Mouse (Mus musculus): ENCODE results near the gene Ptbp2. TPM values are rescaled to one million over a fixed set of nuclear protein-coding genes. Genes with fewer than 3 reads are reported as not detected.

Ptbp2 gene
- total RNA-seq (2021) = 100 to 1,000 TPM; 102 to 118 TPM
- long read RNA-seq, experiment 1, partial matches to known transcripts = 1 of 9 reads
- long read RNA-seq, experiment 1, other reads (novel, unspliced or antisense) = 2 of 9 reads
- long read RNA-seq, experiment 2, transcript Ptbp2-201 (14 exons, 3,364 nt) = major isoform, 10 of 37 reads
- long read RNA-seq, experiment 2, transcript Ptbp2-213 (14 exons, 3,777 nt) = minor isoform, 8 of 37 reads
- long read RNA-seq, experiment 2, partial matches to known transcripts = 6 of 37 reads
- long read RNA-seq, experiment 2, other reads (novel, unspliced or antisense) = 12 of 37 reads

DNA sequence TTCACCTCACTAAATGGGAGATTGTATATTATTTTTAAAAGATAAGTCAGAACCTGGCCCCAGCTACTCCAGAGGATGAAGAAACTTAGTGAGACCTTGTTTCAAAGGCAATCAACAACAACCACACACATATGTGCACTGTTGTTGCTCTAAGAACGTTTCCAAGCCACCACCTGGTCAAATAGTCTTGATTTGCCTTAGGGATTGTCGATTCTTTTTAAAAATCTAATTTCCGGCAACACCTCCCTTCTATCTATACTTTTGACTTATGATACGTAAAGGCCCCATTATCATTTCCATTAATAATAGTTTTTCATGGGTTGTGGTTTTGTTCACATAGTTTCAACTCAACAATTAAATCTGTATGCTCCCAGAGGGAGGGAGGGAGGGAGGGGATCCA is at the start of gene Ptbp2:
Ptbp2 (minus strand) TSS at position 101 of the 400 bp plus-strand sequence.
- DNase-seq (ENCODE audit: low spot score in 2 of 2) = no peak

- no peak for DNase-seq (ENCODE audit: low spot score in 2 of 2)
Observed at GRCm38 (mm10) chr3:119814678-119815077, 30.4 kb upstream of the Ptbp2 start.

DNA sequence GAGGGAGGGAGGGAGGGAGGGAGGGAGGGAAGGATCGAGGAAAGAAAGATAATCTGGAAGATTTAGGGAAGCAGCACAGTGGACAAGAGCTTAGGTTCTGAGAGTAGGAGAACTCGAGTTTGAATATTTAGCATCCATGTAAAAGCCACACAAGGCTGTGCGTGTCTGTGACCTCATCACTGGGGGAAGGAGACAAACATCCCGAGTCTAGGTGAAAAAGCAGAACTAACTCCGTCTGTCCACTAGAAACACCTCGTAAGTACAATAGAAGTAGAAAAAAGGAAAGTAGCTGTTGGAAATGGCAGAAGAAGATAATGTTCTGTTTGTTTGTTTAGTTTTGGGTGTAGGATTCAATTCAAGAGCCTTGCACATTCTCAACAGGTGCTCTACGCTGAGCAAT is 21.9 kb upstream of the Ptbp2 start:
- no peak for DNase-seq (ENCODE audit: low spot score in 2 of 2)

GRCm38 (mm10) chr3:119794677-119795365 is 10.6 kb upstream of the Ptbp2 start:
- DNase-seq (ENCODE audit: low spot score in 2 of 2) = no peak

DNA sequence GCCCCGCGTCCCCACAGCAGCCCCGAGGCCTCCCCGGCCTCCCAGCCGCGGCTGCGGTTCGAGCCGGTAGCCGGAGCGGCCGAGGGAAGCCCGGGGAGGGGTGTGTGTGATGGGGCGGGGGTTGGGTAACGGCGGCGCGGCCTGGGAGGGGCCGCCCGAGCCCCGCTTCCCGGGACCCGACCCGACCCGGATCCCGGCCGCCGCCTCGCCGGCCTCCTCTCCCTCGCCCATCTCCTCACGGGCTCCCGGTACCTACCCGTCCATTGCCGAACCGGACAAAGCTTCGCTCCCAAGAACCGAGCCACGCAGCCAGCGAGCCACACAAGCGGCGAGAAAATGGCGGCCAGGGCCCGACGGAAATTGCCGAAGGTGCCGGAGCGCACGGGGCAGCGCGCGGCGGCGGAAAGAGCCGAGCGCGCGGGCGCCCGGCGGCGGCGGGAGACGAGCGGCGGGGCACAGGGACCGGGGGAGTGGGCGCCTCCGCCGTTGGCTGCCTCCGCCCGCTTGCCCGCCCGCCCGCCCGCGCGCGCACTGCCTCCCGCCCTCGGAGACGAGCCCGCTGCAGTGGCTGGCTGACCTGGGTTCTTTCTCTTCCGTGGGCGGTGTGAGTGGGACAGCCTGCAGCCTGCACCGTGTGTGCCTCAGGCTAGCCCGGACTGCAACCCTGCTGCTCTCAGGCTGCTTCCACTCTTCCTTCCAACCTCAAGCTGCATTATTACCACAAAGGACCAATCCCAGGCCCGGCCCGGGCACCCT is 1.1 kb downstream of the Ptbp2 start:
- peak; percentile 79 to 86 for DNase-seq (ENCODE audit: low spot score in 2 of 2)

DNA sequence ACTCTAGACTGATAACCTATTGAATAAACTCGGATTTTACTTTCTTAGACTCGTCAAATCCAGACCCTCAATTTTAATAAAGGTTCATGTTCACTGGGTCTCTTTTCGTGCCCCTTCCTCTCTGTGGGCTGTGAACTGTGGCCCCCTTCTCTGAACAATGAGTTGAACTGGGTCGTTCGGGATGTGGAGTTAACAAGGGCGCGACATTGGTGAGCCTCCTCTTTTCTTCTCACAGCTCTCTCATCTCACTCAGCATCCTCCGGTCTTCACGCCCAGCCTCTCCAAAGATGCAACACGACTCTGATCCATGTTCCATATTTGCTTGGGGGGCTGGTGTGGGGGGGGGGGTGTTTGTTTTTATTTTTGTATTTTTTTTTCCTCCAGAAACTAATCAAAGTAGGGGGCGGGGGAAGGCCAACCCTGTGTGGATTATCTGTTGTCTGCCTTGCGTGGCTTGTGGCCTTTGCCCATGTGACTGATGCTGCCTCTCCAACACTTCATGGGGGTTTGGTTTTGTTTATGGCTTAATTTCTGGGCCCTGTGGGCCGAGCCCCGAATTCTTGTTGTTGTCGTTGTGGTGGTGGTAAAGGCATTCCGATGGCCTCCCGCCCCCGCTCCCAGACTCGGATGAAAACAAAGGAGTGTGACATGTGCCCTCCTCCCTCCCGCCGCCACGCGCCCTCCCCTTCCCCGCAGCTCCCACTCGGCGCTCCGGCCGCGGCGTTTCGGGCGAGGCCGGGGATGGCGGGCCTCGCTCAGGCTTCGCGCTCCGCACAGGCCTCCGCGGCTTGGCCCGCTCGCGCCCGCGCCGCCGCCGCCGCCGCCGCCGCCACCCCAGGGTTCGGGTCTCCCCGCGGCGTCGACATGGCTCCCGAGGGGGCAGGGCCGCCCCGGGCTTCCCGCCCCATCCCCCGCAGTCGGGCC is 2.0 kb downstream of the Ptbp2 start:
- DNase-seq (ENCODE audit: low spot score in 2 of 2) = peak; percentile 28 to 31

DNA sequence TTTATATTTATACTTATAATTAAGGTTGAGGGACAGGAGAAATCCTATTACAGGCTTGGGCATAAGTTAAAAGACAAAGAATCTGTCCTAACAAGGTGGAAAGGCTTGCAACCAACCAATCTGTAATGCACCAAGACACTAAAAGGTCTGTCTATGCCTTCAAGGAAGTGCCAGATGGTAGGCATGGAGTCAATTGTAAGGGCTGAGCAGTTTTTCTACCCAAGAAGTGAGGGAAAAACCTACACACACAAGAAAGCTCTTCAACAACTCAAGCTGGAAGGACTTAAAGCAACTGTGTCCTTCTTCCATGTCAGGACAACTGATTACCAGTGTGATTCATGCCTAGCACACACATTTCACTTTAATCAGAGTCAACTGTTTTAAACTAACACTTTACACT is 3.4 kb downstream of the Ptbp2 start:
- DNase-seq (ENCODE audit: low spot score in 2 of 2) = no peak

GRCm38 (mm10) chr3:119779261-119779660 is 5.0 kb downstream of the Ptbp2 start:
- DNase-seq (ENCODE audit: low spot score in 2 of 2) = no peak

DNA sequence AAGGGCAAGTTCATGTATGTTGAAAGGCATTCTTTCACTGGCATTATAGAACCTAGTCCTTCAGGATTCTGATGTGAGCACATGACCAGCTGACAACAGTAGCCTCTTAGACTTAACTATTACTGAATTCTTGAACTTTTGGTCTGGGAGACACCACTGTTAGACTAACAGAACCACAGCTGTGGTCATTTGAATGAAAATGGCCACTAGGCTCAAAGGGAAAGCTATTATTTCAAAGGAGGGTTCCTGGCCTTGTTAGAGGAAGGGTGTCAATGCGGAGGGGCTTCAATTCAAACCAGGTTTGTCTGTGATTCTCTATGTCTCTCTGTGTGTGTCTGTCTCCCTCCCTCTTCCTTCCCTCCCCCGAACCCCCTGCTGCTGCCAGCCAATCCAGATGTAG is 5.8 kb downstream of the Ptbp2 start:
- DNase-seq (ENCODE audit: low spot score in 2 of 2) = no peak

- no peak for DNase-seq (ENCODE audit: low spot score in 2 of 2)
Observed at GRCm38 (mm10) chr3:119776129-119776528, 8.1 kb downstream of the Ptbp2 start.

DNA sequence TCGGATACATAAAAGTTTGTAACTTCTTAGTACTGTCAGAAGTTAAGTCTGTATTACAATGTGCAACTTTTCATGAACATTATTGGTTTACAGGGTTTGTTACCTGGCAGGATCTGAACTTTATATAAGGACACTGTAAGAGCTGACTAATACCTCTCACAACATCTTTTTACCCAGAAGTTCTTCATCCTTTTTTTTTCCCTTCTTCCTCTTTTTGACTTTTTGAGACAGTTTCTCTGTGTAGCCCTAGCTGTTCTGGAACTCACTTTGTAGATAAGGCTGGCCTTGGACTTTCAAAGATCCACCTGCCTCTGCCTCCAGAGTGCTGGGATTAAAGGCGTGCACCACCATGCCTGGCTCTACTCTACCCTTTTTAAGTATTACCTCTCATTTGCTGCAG is 11.5 kb downstream of the Ptbp2 start:
- DNase-seq (ENCODE audit: low spot score in 2 of 2) = no peak

DNA sequence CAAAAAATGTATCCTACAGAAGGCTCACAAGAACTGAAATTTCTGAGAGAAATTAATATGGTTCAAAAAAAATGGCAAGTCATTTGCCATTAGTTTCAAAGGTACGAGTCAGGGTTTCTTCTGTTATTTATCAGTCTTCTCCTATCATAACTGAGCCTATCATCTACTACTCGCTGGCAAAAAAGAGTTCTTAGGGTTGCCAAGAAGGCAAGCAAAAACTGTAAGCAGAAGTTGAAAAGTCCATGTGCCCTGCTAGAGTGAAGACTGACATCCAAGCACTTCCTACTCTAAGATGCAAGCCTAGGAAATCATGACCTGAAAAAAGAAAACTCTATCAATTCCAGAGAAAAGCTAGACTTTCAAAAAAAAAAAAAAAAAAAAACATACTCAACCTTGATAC is 20.5 kb downstream of the Ptbp2 start:
- no peak for DNase-seq (ENCODE audit: low spot score in 2 of 2)

GRCm38 (mm10) chr3:119761732-119762131 is 22.5 kb downstream of the Ptbp2 start:
- DNase-seq (ENCODE audit: low spot score in 2 of 2) = no peak

DNA sequence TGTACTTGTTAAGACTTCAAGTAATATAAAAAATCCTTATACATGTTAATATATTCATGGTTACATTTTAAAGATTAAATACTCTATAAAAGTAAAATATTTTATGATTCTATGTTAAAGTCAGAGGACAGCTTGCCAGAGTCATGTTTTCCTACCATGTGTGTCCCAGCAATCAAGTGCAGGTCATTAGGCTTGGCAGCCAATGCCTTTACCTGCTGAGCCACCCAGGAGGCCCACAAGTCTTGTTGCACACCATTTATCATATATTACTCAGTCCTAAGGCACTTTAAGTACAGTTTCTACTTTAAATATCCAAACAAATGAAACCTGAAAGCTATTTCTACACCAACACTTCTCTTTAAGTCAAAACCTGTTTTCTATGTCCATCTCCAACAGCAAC is 30.5 kb downstream of the Ptbp2 start:
- DNase-seq (ENCODE audit: low spot score in 2 of 2) = no peak

DNA sequence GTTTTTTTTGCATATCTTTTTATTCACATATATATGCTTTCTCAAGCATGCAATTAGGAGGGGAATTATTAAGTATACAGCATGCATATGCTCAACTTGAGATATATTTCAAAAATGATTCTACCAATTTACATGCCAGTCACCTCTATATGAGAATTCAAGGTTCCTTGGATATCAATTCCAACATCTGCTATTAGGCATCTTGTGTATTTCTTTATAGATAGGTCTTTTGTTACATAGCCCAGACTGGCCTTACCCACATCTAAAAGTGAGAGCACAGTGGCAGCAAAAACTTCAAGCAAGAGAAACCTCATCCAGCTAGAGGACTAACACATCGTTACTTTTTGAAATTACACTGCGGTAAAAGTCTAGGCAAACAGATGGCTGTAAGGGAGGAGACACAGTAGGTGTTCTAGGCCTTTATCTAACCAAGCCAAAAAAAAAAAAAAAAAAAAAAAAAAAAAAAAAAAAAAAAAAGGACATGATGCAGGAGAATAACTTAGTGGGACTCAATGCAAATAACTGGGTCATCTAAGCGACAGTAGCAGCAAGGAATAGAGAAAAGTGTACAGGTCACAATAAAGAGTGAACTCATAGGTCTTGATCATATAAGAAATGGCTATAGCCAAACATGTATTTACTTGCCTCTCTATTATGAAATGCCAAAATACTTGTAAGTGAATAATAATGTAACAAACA is 34.6 kb downstream of the Ptbp2 start:
- DNase-seq (ENCODE audit: low spot score in 2 of 2) = no peak

GRCm38 (mm10) chr3:119749140-119749539 is 35.1 kb downstream of the Ptbp2 start:
- no peak for DNase-seq (ENCODE audit: low spot score in 2 of 2)

DNA sequence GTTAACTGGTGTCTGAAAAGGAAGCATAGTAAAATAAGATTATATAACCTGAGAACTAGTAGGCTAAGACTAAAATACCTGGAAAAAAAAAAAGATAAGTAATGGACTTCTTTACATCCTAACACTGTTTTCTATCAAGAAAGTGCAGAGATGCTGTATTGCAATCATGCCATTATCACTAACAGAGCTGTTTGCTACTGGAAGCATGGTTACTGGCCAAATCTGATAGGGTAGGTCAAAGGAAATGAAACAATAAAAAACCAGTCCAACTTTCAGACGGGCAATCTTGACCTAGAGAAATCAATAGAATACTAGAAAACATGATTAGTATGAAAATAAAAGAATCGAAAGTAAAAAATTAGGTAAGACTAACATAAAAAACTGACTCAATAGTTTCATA is 37.6 kb downstream of the Ptbp2 start:
- DNase-seq (ENCODE audit: low spot score in 2 of 2) = no peak

DNA sequence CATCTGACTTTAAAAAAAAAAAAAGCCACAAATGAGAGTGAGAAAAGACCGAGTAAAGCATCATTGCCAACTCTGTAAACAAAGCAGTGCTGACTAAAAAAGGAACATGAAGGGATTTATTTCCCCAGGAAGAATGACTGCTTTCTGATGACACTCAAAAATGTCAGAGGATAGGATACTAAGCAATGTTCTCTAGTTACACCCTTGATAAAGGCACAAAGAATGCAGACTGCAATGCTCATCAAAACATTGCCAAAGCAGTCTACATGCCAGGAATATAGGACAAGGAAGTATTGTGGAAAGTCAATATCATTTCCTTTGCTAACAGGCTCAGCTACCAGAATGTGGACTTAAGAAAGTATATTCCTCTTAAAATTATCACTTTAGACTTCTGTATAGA is 38.5 kb downstream of the Ptbp2 start:
- no peak for DNase-seq (ENCODE audit: low spot score in 2 of 2)

- no peak for DNase-seq (ENCODE audit: low spot score in 2 of 2)
Observed at GRCm38 (mm10) chr3:119729863-119730262, 54.4 kb downstream of the Ptbp2 start.

GRCm38 (mm10) chr3:119712066-119712465 is 72.2 kb downstream of the Ptbp2 start:
- no peak for DNase-seq (ENCODE audit: low spot score in 2 of 2)

Measured in adrenal gland, postnatal 4 days (tissue).